Mouse (Mus musculus) thymus, adult 2 months (tissue): ENCODE measurements at regions not wholly inside any gene's neighbourhood (a gene's known extent, or its start where the extent isn't known, plus 50 kb on each side); places are given as distances from the start of the nearest gene placed in this dataset.

ENCODE experiments used
- CTCF ChIP-seq: fragments of 200-500 bp; IDR thresholded peaks from 2 replicates; pipeline ENCODE4 v1.5.1; 2012; ENCODE audit warnings: mild to moderate bottlenecking, control low read depth, low read length, moderate library complexity, borderline replicate concordance; ENCODE audit not compliant: control insufficient read depth, poor library complexity, insufficient read depth; ENCODE audit errors: extremely low read depth
- POLR2A ChIP-seq: fragments of 200-500 bp; IDR thresholded peaks from 2 replicates; pipeline ENCODE4 v1.6.1; 2012; ENCODE audit warnings: mild to moderate bottlenecking, low read length, control low read depth, moderate library complexity; ENCODE audit not compliant: control insufficient read depth, poor library complexity, insufficient read depth; ENCODE audit errors: extremely low read depth

DNA sequence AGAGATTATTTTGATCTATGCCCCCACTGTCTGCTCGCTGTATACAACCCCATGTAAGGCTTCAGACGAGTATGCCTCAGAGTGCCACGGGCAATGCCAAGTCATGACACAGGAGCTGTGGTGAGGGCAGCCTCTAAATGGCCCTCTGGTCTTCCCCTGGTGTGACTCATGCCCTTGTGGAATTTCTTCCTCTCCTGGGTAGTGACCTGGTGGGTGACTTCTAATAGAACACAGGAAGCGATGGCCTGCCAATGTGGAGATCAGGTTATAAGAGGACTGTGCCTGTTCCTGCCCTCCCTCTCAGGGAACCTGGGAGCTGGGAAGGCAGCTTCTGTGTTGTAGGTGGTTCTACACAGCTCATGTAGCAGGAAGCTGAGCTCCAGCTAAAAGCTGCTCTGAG is 130.7 kb upstream of the Ube2e1 start:
- TF ChIP-seq CTCF (no peak), POLR2A (no peak)
